Mouse (Mus musculus): ENCODE data around the gene Slc39a5. TPM values are rescaled to one million over a fixed set of nuclear protein-coding genes. Genes with fewer than 3 reads are reported as not detected.

The Slc39a5 gene
- polyA plus RNA-seq, 1 experiment from 2014 or later: not detected

DNA sequence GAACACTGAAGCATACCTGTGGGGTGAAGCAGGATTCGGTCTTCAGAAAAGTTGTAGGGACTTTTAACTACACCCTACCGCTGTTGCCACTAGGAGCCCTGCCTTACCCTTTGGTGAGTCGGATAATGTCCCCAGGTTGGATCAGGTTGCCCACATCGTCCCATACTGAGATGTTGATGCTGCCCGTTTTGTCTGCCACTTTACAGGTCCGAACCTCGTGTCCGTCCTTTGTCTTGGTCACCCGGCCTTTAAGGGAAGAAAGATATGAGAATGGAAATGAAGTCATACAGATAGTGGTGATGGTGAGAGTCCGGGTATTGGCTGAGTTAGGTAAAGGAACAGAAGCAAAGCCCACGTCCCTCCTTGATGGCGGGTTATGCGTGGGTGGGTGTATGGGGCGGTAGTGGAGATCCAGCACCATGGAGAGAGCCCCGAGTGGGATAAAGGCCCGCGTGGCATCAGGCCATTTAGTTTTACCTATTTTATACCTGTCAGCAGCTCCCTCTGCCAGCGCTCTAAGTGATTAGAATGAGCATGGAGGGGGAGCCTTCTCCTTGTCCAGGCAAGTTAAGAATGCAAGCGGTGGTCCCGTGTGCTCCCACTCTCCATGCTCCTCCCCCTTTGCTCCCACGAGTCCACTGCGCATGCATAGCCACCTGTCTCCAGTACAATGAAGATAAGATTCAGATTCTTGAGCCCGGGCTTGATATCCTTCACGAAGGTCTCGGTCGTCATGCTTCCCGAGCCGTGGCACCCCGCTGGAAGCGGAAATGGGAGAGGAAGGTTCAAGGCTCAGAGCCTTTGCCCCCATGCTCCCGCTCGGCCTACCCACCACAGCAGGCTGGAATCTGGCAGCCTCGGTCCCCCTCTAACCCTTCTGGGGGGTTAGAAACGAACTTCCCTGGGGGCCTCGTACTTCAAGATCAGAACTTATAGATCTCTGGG lies 7.8 kb upstream of the Slc39a5 start:
- Histone ChIP-seq H3K4me1 (peaks cover 43% of the 10 kb centered on the region), H3K36me3 (ENCODE audit: poor library complexity, severe bottlenecking) (peaks cover 22% of the 10 kb centered on the region), H3K4me2 (peak overlapping the region; percentile 97), H3K27ac (peak overlapping the region; percentile 94), H3K9ac (peak overlapping the region; percentile 78), H3K4me3 (peak overlapping the region; percentile 91), H3K27me3 (no peaks in the 10 kb centered on the region), H3K9me3 (replicated peaks) (no peaks in the 10 kb centered on the region)
- WGBS: 17% methylated on average over 35 of the region's 35 CpGs
- ATAC-seq: peak; percentile 16; the same call in 1 of the 2 replicates

DNA sequence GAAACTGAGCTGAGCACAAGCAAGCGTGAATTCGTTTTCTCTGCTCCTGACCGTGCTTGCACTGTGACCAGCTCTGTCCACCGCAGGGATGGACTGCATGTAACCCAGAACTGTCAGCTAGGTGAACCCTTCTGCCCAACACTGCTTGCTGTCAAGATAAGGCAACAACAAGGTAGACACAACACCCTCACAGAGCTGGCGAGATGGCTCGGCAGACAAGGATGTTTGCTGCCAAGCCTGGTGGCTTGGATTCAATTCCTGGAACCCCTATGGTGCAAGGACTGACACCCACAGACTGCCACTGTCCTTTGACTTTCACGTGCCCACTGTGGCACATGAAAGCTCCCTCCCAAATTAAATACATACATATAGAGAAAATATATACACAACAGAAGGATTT lies 2.9 kb upstream of the Slc39a5 start:
- no peak for ATAC-seq
- H3K4me1 ChIP-seq: peaks cover 12% of the 10 kb centered on the region
- H3K4me2 ChIP-seq: no peak overlapping the region
- H3K4me3 ChIP-seq: no peak overlapping the region
- H3K9me3 ChIP-seq (replicated peaks): no peaks in the 10 kb centered on the region
- no peaks in the 10 kb centered on the region for H3K27me3 ChIP-seq
- no peak overlapping the region for H3K9ac ChIP-seq
- WGBS: 89% methylated on average over 7 of the region's 7 CpGs
- no peak overlapping the region for H3K27ac ChIP-seq
- peaks cover 35% of the 10 kb centered on the region for H3K36me3 ChIP-seq (ENCODE audit: poor library complexity, severe bottlenecking)

DNA sequence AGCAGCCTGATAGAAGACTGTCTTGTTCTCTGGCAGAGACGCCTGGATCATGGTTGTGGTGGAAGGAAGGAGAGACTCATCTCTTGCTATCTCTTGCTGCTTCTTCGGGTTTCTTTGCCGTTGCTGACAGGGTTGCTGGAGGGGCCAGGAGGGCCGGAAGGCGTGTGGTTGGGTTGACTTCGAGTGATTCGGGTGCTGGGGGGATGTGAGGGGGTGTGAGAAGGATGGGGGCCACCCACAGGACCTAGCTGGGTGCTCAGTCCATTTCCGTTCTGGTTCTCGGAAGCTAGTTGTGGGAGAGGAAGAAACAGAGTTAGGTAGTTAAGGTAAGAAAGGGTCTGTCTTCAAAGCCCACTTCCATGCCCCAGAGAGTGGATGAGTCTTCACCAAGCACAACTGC lies 609 bp upstream of the Slc39a5 start:
- H3K4me2 ChIP-seq: no peak overlapping the region
- WGBS: 80% methylated on average over 9 of the region's 9 CpGs
- peaks cover 8% of the 10 kb centered on the region; the same call in 1 of the 2 replicates for H3K4me1 ChIP-seq
- H3K36me3 ChIP-seq (ENCODE audit: poor library complexity, severe bottlenecking): peaks cover 39% of the 10 kb centered on the region
- no peaks in the 10 kb centered on the region for H3K27me3 ChIP-seq
- no peaks in the 10 kb centered on the region for H3K9me3 ChIP-seq (replicated peaks)
- no peak overlapping the region for H3K4me3 ChIP-seq
- peak overlapping the region; percentile 12; the same call in 1 of the 2 replicates for H3K9ac ChIP-seq
- ATAC-seq: no peak
- H3K27ac ChIP-seq: no peak overlapping the region

DNA sequence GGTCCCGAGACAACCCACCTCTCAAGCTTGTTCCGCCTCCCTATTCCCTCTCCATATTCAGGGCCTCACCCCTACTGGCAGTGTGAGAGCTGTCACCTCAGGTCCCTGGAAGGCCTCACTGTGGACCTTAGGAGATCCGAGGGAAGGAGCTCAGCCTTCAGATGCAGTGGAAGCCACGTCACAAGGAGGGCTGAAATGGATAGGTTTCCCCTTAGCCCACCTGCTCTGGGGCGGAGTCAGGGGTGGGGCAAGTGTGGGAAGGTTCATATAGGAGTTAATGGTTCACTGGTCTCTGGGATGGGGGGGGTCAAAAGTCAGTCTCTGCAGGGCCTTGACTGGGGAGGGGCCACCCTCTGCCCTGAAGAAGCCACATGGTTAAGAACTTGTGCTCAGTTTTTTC lies 691 bp downstream of the Slc39a5 start:
- H3K9me3 ChIP-seq (replicated peaks): no peaks in the 10 kb centered on the region
- H3K27ac ChIP-seq: no peak overlapping the region
- 33% methylated on average over 5 of the region's 5 CpGs for WGBS

DNA sequence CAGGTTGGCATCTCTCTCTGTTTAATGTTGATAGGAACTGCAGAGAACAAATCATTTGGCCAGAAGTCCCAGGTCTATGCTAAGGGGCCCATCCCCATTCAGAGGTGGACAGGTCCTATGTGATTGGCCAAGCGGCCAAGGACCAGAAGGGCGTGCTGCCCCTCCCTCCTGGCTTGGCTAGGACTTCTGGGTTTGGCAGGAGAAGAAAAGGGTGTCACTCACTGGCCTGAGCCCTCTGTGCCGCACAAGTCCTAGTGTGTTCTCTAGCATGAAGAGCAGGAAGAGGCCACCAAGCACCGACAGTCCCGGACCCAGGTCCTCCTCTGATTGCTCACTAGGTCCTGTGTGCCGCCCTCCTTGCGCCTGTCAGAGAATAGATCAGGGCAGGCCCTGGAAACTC lies 3.6 kb downstream of the Slc39a5 start:
- H3K36me3 ChIP-seq (ENCODE audit: poor library complexity, severe bottlenecking): peaks cover 62% of the 10 kb centered on the region

More for the DNA sequence above, 691 bp downstream of the Slc39a5 start:
- Histone ChIP-seq H3K9ac (no peak overlapping the region), H3K27me3 (no peaks in the 10 kb centered on the region), H3K4me2 (no peak overlapping the region), H3K36me3 (ENCODE audit: poor library complexity, severe bottlenecking) (peaks cover 39% of the 10 kb centered on the region), H3K4me1 (peaks cover 8% of the 10 kb centered on the region; the same call in 1 of the 2 replicates), H3K4me3 (no peak overlapping the region)
- ATAC-seq: no peak

DNA sequence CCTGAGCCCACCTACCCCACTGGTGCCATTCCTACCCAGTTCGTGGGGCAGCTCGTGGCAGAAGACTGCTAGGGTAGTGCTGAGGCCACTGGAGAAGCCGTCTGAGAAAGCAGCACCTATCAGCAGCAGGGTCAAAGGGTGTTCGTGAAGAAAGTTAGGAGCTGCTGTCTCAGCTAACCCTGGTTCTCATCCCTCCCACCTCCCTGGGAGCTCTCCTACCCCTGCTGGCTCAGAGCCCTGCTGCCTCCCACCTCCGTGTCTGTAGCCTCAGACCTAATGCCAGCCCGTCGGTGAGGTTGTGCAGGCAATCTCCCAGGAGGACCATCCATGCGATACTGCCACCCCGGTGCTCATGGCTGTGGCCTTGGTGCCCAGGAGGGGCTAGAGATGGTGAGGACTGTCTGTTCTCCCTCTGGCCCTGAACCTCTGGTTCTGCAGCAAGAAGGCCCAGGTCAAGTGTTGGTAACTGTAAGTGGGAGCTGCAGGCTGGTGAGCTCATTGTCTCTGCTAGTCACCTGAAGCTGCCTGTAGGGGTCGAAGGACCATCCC lies 4.2 kb downstream of the Slc39a5 start:
- 74% methylated on average over 10 of the region's 10 CpGs for WGBS
- Histone ChIP-seq H3K4me1 (peaks cover 16% of the 10 kb centered on the region), H3K27ac (no peak overlapping the region), H3K9ac (no peak overlapping the region), H3K27me3 (no peaks in the 10 kb centered on the region), H3K36me3 (ENCODE audit: poor library complexity, severe bottlenecking) (peaks cover 67% of the 10 kb centered on the region), H3K9me3 (replicated peaks) (no peaks in the 10 kb centered on the region), H3K4me3 (no peak overlapping the region), H3K4me2 (no peak overlapping the region)
- no peak for ATAC-seq

More for the DNA sequence above, 3.6 kb downstream of the Slc39a5 start:
- no peak overlapping the region for H3K4me3 ChIP-seq
- WGBS: 71% methylated on average over 7 of the region's 7 CpGs
- no peak overlapping the region for H3K4me2 ChIP-seq
- 0 out of 2 replicates have a peak, but pooled peaks have one; percentile 7 for ATAC-seq
- peaks cover 16% of the 10 kb centered on the region for H3K4me1 ChIP-seq
- peak overlapping the region; percentile 8; the same call in 1 of the 2 replicates for H3K9ac ChIP-seq
- no peaks in the 10 kb centered on the region for H3K27me3 ChIP-seq
- 0 out of 2 replicates have a peak overlapping the region, but pooled peaks have one; percentile 19 for H3K27ac ChIP-seq
- H3K9me3 ChIP-seq (replicated peaks): no peaks in the 10 kb centered on the region

DNA sequence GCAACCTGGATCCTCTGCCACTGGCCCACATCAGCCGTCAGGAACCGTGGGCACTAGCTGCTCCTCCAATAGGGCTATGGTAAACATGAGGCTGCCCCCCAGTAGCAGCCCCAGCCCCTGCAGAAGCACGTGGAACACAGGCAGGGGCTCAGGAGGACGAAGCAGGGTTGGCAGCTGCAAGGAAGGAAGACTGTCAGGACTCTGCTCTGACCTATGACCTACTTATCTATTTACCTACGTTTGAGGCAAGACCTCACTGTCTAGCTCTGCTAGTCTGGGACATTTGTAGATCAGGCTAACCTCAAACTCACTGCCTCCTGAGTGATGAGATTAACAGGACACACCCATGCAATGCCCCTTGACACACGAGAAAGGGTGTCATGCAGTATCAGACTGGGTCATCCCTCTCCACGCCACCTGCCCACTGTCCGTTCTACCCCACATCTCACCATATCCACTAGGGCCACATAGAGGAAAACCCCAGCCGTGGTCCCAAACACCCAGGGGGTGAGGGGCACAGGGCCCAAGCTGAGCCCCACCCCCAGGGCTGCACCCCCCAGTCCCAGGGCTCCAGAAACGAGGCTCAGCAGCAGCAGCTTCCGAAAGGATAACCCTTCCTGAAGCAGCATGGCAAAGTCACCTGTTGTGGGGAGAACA lies 4.9 kb downstream of the Slc39a5 start:
- WGBS: 73% methylated on average over 11 of the region's 11 CpGs

DNA sequence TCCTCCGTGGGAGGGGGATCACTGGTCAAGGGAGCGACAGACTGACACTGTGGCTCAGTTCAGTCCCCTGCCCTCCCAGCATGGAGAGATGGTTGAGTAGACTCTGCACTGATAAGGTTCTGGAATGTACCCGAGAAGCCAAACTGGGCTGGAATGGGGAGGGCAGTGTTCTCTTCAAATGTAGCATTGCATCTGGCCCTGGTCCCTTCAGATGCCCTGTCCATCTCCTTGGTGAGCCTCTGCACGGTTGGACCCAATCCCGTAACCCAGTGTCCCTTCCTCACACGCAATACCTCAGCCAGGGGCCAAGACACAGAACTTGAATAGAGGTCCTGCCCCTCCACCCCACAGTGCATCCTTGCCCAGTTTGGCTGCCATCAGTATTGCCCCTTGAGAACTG lies 9.2 kb downstream of the Slc39a5 start:
- Histone ChIP-seq H3K9ac (no peak overlapping the region), H3K27ac (no peak overlapping the region), H3K9me3 (replicated peaks) (no peaks in the 10 kb centered on the region), H3K4me2 (no peak overlapping the region), H3K27me3 (no peaks in the 10 kb centered on the region), H3K4me1 (peaks cover 9% of the 10 kb centered on the region), H3K4me3 (no peak overlapping the region), H3K36me3 (ENCODE audit: poor library complexity, severe bottlenecking) (peaks cover 100% of the 10 kb centered on the region)
- WGBS: 78% methylated on average over 6 of the region's 6 CpGs
- ATAC-seq: no peak

More for the DNA sequence above, 4.9 kb downstream of the Slc39a5 start:
- Histone ChIP-seq H3K4me1 (peaks cover 16% of the 10 kb centered on the region), H3K27me3 (no peaks in the 10 kb centered on the region), H3K4me3 (no peak overlapping the region), H3K27ac (no peak overlapping the region), H3K9me3 (replicated peaks) (no peaks in the 10 kb centered on the region), H3K36me3 (ENCODE audit: poor library complexity, severe bottlenecking) (peaks cover 68% of the 10 kb centered on the region), H3K9ac (no peak overlapping the region), H3K4me2 (no peak overlapping the region)
- no peak for ATAC-seq

DNA sequence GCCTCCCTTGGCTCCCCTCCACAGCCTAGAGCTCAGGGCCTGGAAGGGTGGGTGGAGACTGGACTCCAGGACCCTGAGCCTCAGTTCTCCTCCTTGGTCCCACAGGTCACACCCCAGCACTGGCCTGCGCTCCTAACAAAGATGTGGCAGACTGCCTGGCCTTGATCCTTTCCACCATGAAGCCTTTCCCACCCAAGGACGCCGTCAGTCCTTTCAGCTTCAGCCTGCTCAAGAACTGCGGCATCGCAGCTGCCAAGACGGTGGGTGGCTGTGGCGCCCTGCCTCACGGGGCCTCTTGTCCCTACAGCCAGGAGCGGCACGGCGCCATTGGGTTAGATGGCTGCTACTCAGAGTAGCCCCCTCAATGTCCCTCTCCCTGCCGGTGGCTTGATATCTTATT lies 10.7 kb downstream of the Slc39a5 start:
- H3K27ac ChIP-seq: no peak overlapping the region
- peaks cover 100% of the 10 kb centered on the region for H3K36me3 ChIP-seq (ENCODE audit: poor library complexity, severe bottlenecking)
- H3K9me3 ChIP-seq (replicated peaks): no peaks in the 10 kb centered on the region
- no peak for ATAC-seq
- H3K27me3 ChIP-seq: no peaks in the 10 kb centered on the region
- peaks cover 8% of the 10 kb centered on the region for H3K4me1 ChIP-seq
- H3K4me2 ChIP-seq: no peak overlapping the region
- H3K4me3 ChIP-seq: no peak overlapping the region
- 91% methylated on average over 12 of the region's 12 CpGs for WGBS
- no peak overlapping the region for H3K9ac ChIP-seq

DNA sequence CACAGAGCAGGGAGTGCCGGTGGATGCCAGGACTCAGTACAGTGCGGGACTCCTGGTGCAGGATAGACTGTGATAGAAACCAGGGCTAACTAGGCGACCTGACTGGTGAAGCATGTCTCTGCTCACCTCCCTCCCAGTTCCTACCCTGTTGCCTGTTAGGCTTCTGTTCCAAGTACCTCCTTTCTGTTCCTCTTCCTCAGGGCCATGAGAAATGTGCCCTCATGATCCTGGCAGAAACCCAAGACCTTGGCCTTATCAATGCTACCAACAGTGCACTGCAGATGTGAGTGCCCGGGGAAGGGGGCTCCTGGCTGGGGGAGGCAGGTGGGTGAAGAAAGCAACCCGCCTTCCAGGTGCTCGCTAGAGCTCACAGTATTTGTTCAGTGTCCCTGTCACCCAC lies 11.5 kb downstream of the Slc39a5 start:
- H3K36me3 ChIP-seq (ENCODE audit: poor library complexity, severe bottlenecking): peaks cover 100% of the 10 kb centered on the region
- H3K27ac ChIP-seq: no peak overlapping the region; the same call in 1 of the 2 replicates
- H3K4me2 ChIP-seq: no peak overlapping the region
- 88% methylated on average over 6 of the region's 6 CpGs for WGBS
- no peak for ATAC-seq
- H3K4me1 ChIP-seq: peaks cover 8% of the 10 kb centered on the region
- no peaks in the 10 kb centered on the region for H3K27me3 ChIP-seq
- no peak overlapping the region; the same call in 1 of the 2 replicates for H3K9ac ChIP-seq
- H3K9me3 ChIP-seq (replicated peaks): no peaks in the 10 kb centered on the region
- no peak overlapping the region for H3K4me3 ChIP-seq

DNA sequence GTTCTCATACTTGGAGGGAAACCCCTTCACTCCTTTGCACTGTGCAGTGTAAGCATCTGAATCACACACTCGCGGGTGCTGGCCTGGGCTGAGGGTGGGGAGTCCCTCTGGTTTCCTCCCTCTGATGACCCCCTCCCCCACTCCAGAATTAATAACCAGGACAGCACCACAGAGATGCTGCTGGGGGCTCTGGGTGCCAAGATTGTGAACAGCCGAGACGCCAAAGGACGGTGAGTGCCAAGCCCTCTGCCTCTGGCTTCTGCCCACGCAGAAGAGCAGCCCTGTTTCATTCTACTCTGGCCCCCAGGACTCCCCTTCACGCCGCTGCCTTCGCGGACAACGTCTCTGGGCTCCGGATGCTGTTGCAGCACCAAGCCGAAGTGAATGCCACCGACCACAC lies 12.1 kb downstream of the Slc39a5 start:
- H3K4me1 ChIP-seq: peaks cover 8% of the 10 kb centered on the region
- H3K4me3 ChIP-seq: no peak overlapping the region
- H3K9me3 ChIP-seq (replicated peaks): no peaks in the 10 kb centered on the region
- H3K36me3 ChIP-seq (ENCODE audit: poor library complexity, severe bottlenecking): peaks cover 100% of the 10 kb centered on the region
- H3K27ac ChIP-seq: no peak overlapping the region
- no peak overlapping the region for H3K9ac ChIP-seq
- no peaks in the 10 kb centered on the region for H3K27me3 ChIP-seq
- ATAC-seq: no peak
- H3K4me2 ChIP-seq: no peak overlapping the region
- 89% methylated on average over 14 of the region's 14 CpGs for WGBS

DNA sequence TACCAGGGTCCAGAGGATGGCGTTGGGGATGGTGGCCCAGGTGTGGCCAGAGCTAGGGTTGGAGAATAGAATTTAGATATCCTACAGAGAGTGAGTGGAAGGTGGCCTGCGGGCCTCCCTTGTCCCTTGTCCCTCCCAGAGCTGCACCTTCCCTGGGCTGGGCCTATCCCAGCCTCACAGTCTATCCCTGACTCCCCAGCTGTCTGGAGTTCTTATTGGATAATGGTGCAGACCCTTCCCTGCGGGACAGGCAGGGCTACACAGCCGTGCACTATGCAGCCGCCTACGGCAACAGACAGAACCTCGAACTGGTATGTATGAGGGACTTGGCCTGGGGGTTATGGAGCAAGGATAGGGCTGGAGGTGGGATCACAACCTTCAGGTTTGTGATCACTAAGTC lies 15.1 kb downstream of the Slc39a5 start:
- Histone ChIP-seq H3K9ac (peak overlapping the region; percentile 21; the same call in 1 of the 2 replicates), H3K9me3 (replicated peaks) (no peaks in the 10 kb centered on the region), H3K36me3 (ENCODE audit: poor library complexity, severe bottlenecking) (peaks cover 100% of the 10 kb centered on the region), H3K4me2 (no peak overlapping the region), H3K4me3 (no peak overlapping the region), H3K4me1 (no peaks in the 10 kb centered on the region), H3K27ac (no peak overlapping the region), H3K27me3 (no peaks in the 10 kb centered on the region)
- 93% methylated on average over 7 of the region's 7 CpGs for WGBS
- no peak for ATAC-seq
